Mouse (Mus musculus) thymus, adult 2 months (tissue): ENCODE results near the gene Birc7.

ENCODE experiments used
- CTCF ChIP-seq: fragments of 200-500 bp; IDR thresholded peaks from 2 replicates; pipeline ENCODE4 v1.5.1; 2012; ENCODE audit warnings: mild to moderate bottlenecking, control low read depth, low read length, moderate library complexity, borderline replicate concordance; ENCODE audit not compliant: control insufficient read depth, poor library complexity, insufficient read depth; ENCODE audit errors: extremely low read depth
- POLR2A ChIP-seq: fragments of 200-500 bp; IDR thresholded peaks from 2 replicates; pipeline ENCODE4 v1.6.1; 2012; ENCODE audit warnings: mild to moderate bottlenecking, low read length, control low read depth, moderate library complexity; ENCODE audit not compliant: control insufficient read depth, poor library complexity, insufficient read depth; ENCODE audit errors: extremely low read depth

- TF ChIP-seq CTCF (no peak), POLR2A (no peak)
Observed at GRCm38 (mm10) chr2:180890422-180891074, 38.3 kb upstream of the Birc7 start.
